Mouse (Mus musculus) spleen, postnatal 36 days (tissue): Measurements from ENCODE around the gene Carmil1.

Source experiments
- DNase-seq, 2 experiments: peaks; one replicate each; pipeline ENCODE4 v3.0.0; 2022; ENCODE audit warnings: low spot score in 2 of 2, mixed read lengths in 1 of 2

The Carmil1 gene

GRCm38 (mm10) chr13:24211229-24211628 lies 69.4 kb downstream of the Carmil1 start:
- DNase-seq: no peak

DNA sequence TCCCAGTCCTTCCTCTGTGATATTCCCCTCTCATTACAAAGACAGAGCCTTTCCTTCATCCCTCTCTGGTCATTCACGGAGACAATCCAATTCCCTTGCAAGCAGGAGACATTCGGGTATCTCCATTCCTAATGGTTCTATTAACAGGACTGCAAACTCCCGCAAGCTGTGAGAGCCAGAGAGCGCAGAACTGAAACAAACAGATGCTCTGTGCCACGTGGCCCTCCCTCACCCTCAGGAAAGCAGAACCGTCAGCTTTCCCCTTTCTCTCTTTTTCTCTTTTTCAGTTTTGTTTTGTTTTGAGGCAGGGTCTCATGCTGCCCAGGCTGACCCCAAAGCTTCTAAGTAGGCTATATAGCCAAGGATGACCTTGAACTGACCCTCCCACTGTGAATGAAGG lies 74.5 kb downstream of the Carmil1 start:
- DNase-seq: peak; percentile 30 to 46

DNA sequence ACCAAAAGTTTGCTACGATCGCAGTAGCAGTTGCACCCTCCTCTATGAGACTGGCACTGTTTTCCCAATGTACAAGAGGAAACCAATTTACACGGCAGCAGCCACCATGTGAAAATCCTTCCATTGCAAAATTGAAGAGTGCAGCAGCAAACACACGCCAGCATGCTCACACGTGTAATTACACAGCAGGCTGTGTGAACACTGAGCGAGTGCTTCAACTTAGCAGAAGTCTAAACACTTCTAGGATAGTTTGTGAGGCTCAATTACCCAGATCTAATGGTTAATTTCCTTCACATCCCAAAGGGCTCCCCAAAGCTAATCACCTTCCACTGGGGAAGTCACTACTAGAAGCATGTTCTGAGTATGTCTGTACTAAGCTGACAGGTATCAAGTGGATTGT lies 78.3 kb downstream of the Carmil1 start:
- DNase-seq: no peak

GRCm38 (mm10) chr13:24199861-24200543 lies 80.6 kb downstream of the Carmil1 start:
- DNase-seq: no peak

DNA sequence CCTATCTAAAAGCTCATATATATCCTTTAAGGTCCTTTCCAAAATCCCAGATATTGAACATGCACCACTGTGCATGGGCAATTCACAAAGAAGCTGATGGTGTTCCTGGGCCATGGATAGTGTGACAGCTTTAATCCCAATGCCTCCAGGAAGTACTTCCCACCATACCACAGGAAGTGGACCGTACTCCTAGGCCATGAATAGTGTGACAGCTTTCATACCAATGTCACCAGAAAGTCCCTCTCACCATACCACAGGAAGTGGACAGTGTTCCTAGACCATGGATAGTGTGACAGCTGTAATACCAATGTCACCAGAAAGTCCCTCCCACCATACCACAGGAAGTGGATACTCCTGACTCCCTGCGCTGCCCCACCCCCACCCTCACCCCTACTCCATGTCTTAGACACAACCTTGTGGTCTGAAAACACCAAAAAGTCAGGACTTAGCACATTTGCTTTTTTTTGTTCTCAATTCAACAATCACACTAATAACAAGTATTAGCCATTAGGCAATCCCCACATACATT lies 82.1 kb downstream of the Carmil1 start:
- no peak for DNase-seq

GRCm38 (mm10) chr13:24195371-24195770 lies 85.2 kb downstream of the Carmil1 start:
- DNase-seq: no peak

DNA sequence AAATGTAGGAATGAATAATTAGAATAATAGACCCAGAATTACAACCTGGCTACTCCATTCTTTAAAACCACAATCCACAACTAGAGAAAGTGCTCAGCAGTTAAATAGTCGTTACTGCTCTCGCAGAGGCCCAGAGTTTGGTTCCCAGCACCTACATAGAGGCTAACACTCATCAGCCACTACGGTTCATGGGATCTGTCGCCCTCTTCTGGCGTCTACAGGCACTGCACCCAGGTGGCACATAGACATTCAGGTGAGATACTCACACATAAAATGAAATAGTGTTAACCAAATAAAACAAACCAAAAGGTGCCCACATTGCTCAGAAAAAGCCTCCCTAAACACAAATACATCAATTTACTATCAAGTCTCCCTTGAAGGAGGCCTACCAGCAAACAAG lies 86.6 kb downstream of the Carmil1 start:
- no peak for DNase-seq

GRCm38 (mm10) chr13:24190875-24191663 lies 89.5 kb downstream of the Carmil1 start:
- DNase-seq: no peak

GRCm38 (mm10) chr13:24187026-24187425 lies 93.6 kb downstream of the Carmil1 start:
- no peak for DNase-seq

- DNase-seq: no peak
These were observed 95.0 kb downstream of the Carmil1 start for GRCm38 (mm10) chr13:24185641-24186040.

GRCm38 (mm10) chr13:24182878-24183277 lies 97.7 kb downstream of the Carmil1 start:
- no peak for DNase-seq

GRCm38 (mm10) chr13:24179538-24179937 lies 101.1 kb downstream of the Carmil1 start:
- DNase-seq: no peak

GRCm38 (mm10) chr13:24177600-24177999 lies 103.0 kb downstream of the Carmil1 start:
- no peak for DNase-seq

- DNase-seq: no peak
These were observed 103.8 kb downstream of the Carmil1 start for GRCm38 (mm10) chr13:24176835-24177234.

- DNase-seq: no peak
These were observed 110.9 kb downstream of the Carmil1 start for GRCm38 (mm10) chr13:24169658-24170057.

DNA sequence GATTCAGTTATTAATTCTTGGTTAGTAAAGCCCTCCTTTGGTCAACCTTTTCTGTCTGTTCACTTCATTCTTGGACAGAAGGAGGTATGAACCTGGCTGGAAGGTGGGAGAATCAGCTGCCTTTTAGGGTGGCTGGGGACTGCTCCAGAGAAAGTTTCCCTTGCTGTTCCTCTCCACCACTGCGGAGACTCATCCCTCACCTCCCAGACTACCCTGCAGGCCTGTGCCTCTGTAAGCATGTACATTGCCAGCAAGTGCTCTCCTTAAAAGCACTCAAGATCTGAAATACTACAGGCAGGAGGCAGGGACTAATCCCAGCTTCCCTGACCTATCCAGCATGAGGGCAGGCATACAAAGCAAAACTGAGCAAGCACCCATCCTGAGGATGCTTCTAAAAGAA lies 117.2 kb downstream of the Carmil1 start:
- no peak for DNase-seq

GRCm38 (mm10) chr13:24161105-24161504 lies 119.5 kb downstream of the Carmil1 start:
- DNase-seq: peak; percentile 4 to 28

DNA sequence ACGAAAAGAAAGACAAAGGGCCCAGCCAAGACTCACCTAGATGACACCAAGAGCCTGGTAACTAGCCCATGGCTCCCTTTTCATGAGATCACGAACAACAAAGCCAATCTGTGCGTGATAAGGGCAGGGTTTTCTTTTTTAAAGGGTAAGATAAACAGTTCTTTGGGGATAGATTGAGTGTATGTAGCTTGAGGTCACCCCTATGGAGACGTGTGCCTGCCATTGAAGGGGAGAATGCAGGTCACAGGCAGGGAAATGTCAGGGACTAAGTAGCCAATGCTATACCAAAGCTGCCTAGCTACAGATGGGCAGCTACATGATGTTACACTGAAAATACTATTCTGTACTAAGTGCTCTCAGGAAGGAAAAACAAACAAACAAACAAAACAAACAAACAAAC lies 120.6 kb downstream of the Carmil1 start:
- DNase-seq: no peak

GRCm38 (mm10) chr13:24159190-24159965 lies 121.2 kb downstream of the Carmil1 start:
- DNase-seq: peak; percentile 45 to 52

DNA sequence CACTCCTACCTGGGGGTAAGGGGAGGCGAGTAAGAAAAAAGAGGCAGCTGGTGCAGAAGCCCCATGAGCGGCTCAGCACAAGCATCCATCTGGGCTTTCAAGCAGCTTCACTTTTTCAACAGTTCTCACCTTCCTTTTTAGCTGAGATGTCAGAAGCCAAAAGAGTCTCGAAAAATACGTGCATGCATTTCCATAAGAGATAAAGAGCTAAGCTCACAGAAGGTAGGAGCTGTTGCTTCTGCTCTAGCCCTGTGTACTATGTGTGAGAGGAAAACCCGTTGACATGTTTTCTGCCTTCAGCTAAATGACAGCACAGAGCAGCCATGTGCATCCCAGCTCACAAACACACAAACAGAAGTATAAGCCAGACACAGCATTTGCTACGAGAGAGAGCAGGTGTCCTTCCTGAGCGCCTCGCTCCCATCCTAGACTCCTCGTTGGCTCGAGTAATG lies 123.0 kb downstream of the Carmil1 start:
- no peak for DNase-seq

- DNase-seq: no peak
These were observed 125.4 kb downstream of the Carmil1 start for GRCm38 (mm10) chr13:24155190-24155589.
